Mouse (Mus musculus) cerebellum, adult 11-12 months (tissue): ENCODE measurements around the gene Rab8a.

Source experiments
- DNase-seq: peaks from one replicate; pipeline ENCODE4 v3.0.0; 2022

Gene Rab8a

GRCm38 (mm10) chr8:72215060-72215459 lies 54.1 kb downstream of the Rab8a start:
- DNase-seq, result no peak

DNA sequence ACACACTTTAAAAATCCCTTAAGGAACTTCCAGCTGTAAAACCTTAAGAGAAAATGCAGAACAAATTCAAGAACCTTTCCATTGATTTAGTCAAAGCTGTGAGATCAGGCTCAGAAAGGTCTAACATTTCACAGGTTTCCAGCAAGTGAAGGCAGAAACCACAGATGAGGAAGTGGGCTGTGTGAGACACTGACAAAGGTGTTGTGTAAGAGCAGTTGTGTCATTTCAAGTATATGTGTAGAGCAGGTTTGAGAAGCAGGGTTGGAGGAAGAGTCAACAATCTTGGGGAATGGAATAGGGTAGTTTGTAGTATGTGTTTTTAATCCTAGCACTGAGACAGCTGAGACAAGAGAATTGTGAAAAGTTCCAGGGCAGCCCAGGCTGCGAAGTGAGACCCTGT lies 54.9 kb downstream of the Rab8a start:
- DNase-seq, result no peak

GRCm38 (mm10) chr8:72218781-72219540 lies 58.0 kb downstream of the Rab8a start:
- DNase-seq, result no peak

- peak; percentile 90 for DNase-seq
These were observed 58.8 kb downstream of the Rab8a start, which contains the start of gene Fam32a for GRCm38 (mm10) chr8:72219541-72220363. TSS of gene Fam32a (plus strand) at chr8:72219730.

DNA sequence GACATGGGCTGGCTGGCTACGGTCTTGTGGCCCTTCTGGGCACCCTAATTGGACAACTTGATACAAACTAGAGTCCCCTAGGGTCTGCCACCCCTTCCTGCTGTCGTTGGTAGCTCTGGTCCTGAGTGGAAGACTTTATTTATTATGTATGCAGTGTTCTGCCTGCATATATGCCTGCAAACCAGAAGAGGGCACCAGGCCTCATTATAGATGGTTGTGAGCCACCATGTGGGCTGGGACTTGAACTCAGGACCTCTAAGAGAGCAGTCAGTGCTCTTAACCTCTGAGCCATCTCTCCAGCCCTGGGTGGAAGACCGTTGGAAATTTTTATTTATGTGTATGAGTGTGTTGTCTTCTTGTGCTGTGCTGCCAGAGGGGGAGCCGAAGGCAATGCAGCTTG lies 59.8 kb downstream of the Rab8a start:
- DNase-seq, result no peak

GRCm38 (mm10) chr8:72222656-72223055 lies 61.7 kb downstream of the Rab8a start:
- no peak for DNase-seq
